Mouse (Mus musculus): ENCODE measurements at regions not wholly inside any gene's neighbourhood (a gene's known extent, or its start where the extent isn't known, plus 50 kb on each side); places are given as distances from the start of the nearest gene placed in this dataset.

GRCm38 (mm10) chr4:125270951-125271350, 143.3 kb upstream of the Zc3h12a start:
- no peak for DNase-seq (ENCODE audit: low read depth, low spot score)

DNA sequence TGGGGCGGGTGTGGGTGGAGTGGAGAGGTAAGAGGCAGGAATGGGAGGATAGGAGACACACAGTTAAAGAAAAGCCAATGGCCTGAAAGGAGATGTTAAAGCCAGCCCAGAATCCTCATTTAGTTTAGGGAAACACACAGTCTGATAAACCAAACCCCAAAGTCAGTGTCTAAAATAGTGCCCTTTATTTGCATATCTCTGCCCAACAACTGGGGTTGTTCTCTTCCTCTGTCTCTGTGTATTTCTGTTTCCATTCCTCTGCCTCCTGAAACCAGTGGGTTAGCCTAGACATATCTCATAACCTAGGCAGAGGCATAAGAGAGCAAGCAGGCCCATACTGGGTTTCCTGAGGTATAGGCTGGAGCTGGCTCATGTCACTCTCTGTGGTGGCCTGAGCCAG, 138.6 kb upstream of the Zc3h12a start:
- DNase-seq (ENCODE audit: low read depth, low spot score): no peak

GRCm38 (mm10) chr4:125265575-125265974, 137.9 kb upstream of the Zc3h12a start:
- DNase-seq (ENCODE audit: low read depth, low spot score): no peak

DNA sequence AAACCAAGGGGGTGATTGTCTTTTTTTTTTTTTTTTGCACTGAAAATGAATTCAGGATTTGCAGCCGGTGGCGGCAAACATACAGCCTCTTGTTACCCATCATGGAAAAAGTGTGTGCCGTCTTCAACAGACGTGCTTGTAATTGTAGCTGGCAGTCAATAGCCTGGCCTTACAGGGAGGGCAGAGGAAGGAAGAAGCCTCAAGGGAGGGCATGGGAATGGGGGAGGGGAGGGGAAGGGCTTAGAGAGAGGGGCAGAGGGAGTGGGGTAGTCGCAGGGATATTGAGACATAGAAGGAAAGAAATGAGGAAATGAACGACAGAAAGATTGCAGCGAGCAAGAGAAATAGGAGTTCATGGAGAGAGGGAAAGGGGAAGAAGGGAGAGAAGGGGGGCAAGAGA, 137.4 kb upstream of the Zc3h12a start:
- no peak for DNase-seq (ENCODE audit: low read depth, low spot score)

- DNase-seq (ENCODE audit: low read depth, low spot score): peak; percentile 67
Observed at GRCm38 (mm10) chr4:125261547-125261946, 133.9 kb upstream of the Zc3h12a start.

GRCm38 (mm10) chr4:125259306-125259705, 131.7 kb upstream of the Zc3h12a start:
- DNase-seq (ENCODE audit: low read depth, low spot score): peak; percentile 51

DNA sequence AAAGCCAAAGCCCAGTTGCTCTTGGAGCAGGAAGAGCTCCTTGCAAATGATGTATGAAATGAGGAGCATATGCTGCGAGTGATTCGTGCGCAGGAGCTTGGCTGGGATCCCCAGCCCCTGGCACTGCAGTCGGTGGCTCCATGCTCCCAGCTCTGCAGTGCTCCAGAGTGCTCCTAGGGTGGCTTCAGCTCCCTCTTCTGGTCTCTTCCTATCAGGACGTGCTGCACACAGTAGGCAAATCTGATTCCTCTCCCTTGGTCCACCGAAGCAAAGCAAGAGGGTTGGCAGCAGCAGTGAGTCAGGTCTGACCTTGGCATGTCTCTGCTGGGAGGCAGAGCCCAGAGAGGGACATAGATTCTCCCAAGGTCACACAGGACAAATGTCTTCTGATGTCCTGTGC, 130.3 kb upstream of the Zc3h12a start:
- DNase-seq (ENCODE audit: low read depth, low spot score): peak; percentile 73

- peak; percentile 59 for DNase-seq (ENCODE audit: low read depth, low spot score)
Observed at GRCm38 (mm10) chr4:125253161-125253560, 125.5 kb upstream of the Zc3h12a start.

GRCm38 (mm10) chr4:125252228-125252627, 124.6 kb upstream of the Zc3h12a start:
- DNase-seq (ENCODE audit: low read depth, low spot score): no peak

- DNase-seq (ENCODE audit: low read depth, low spot score): peak; percentile 81
Observed at GRCm38 (mm10) chr4:125249061-125249460, 121.4 kb upstream of the Zc3h12a start.

GRCm38 (mm10) chr4:125246171-125246570, 118.5 kb upstream of the Zc3h12a start:
- DNase-seq (ENCODE audit: low read depth, low spot score): no peak

- DNase-seq (ENCODE audit: low read depth, low spot score): no peak
Observed at GRCm38 (mm10) chr4:125242512-125242911, 114.9 kb upstream of the Zc3h12a start.

DNA sequence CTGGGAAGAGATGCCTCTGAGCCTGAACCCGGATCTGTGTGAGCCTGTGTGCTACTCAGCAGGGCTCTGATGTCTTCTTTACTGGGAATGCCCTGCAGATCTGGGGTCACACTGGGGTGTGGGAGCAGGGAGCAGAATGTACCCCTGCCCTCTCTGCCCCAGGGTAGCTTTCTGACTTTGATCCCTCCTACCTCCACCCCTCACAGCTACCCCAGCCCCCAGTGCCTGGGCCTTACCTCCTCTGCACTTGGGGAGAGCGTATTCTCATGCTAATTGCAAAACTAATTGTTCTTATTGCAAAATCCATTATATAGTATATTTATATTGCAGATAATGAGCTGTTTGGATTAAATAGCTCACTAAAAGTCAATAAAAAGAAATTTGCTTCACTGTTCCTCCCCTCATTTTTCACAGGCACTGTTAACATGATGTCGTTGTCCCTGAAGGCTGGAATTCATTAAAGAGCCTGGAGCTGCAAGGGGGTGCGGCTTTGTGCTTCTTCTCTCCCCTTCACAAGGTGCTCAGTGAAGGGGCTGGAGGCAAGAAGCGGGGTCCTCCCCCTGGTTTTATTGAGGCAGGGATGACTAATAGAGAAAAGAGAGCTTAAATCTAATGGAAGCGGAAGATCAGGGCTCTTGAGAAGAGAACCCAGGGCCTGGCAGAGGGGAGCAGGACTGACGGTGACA, 114.1 kb upstream of the Zc3h12a start:
- DNase-seq (ENCODE audit: low read depth, low spot score): no peak

DNA sequence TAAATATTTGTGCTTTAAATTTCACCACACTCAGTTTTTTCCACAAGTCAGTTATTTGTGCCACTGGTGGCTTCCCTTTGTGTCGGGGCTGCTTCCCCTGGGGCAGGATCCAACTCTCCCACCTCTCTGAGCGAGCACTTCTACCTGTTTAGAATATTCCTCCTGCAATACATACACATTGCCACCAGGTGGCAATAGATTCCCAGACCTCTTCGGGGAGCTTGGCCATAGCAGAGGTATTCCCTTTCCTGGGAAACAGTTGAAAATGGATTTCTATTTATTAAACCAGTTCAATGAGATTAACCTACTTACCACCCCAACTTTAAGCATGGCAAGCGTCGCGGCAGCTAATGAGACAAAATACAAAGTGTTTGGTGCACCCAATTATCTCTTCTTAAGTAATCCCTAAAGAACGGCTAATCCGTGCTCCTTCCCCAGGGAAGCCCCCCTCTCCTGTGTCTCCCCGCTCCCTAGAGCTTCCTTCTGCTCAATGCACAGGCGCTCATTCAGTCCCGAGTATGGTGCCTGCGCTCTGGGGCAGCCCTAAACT, 104.1 kb upstream of the Zc3h12a start:
- peak; percentile 66 for DNase-seq (ENCODE audit: low read depth, low spot score)

DNA sequence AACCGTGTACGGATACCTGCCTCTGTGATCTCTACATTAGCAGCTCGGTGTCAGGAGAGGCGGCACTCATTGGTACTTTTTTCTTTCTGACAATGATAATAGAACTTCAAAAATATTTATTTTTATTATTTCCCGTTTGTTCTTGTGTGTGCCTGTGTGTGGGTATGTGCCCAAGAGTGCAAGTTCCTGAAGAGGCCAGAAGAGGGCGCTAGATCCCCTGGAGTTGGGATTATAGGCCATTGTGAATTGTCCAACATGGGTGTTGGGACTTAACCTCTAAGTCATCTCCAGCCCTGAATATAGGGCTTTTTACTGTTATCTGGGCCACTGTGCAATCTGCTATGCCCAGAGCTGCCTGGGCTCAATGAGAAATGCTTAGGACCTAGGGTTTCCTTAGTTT, 99.6 kb upstream of the Zc3h12a start:
- no peak for DNase-seq (ENCODE audit: low read depth, low spot score)

DNA sequence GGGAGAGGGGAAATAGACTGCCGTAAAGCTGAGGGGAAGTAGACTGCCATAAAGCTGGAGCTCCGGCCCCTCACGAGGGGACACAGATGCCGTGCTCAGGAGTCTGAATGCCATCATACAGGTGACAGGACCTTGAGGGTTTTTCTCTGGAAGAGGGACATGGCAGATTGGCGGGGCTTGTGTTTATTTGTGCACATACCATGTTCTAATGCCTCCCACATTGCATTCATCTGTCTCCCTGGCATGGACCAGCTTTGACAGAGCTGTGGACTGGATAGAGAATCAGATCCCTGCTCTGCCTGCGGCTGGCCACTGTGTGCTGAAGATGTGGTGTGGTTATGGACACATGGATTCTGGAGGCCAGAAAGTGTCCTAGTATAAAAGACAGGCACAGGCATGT, 95.3 kb upstream of the Zc3h12a start:
- peak; percentile 47 for DNase-seq (ENCODE audit: low read depth, low spot score)

DNA sequence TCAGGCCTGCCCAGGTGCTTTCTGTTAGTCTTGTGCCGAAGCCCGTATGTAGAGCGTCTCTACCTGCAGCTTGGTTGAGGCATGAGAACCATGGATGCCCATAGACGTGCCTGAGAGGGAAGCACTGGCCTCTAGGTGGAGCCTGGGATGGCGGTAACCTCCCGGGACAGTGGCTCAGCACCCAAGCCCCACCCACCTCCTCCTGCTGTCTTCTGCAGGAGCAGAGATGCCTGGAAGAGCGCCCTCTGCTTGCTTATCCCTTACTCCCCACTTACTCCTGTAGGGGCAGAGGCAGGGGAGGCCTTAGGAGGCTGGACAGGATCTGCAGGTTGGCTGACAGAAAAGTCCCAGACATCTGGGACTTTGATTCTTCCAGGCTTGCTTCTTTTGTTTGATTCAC, 92.7 kb upstream of the Zc3h12a start:
- DNase-seq (ENCODE audit: low read depth, low spot score): peak; percentile 44

DNA sequence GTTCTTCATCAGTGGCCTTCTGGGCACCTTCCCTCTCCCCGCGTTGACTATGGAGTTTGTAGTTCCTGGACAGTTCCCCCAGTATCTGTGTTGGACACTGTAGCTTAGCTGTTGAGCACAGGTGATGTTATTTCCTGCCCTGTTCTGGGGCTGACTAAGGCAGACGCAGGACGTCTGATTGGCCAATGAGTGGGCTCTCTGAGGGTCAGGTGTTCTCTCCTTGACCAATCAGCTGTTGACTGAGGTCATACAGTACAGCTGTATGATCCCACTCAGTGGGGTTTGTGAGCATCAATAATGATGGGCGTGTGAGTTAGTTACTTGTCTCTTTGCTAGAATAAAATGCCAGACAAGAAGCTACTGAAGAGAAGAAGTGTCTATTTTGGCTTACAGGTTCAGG, 91.6 kb upstream of the Zc3h12a start:
- peak; percentile 15 for DNase-seq (ENCODE audit: low read depth, low spot score)

- DNase-seq (ENCODE audit: low read depth, low spot score): no peak
Observed at GRCm38 (mm10) chr4:125214306-125214705, 86.7 kb upstream of the Zc3h12a start.

DNA sequence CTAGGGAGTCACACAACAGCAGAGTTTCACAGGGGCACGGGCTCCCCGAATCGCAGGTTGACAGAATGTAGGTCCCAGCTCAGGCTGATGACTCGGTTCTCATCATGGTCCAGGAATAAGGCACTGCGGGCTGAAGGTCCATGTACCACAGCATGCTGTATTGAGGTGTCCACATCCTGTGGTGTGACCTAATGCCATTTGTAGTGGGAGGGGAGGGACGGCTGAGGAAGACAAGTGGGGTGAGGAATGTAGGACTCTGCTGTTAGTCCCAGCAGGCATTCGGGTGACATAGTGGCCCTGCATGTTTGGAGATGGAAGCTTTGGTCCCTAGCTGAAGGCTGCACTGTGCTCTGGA, 84.5 kb upstream of the Zc3h12a start:
- DNase-seq (ENCODE audit: low read depth, low spot score): no peak

DNA sequence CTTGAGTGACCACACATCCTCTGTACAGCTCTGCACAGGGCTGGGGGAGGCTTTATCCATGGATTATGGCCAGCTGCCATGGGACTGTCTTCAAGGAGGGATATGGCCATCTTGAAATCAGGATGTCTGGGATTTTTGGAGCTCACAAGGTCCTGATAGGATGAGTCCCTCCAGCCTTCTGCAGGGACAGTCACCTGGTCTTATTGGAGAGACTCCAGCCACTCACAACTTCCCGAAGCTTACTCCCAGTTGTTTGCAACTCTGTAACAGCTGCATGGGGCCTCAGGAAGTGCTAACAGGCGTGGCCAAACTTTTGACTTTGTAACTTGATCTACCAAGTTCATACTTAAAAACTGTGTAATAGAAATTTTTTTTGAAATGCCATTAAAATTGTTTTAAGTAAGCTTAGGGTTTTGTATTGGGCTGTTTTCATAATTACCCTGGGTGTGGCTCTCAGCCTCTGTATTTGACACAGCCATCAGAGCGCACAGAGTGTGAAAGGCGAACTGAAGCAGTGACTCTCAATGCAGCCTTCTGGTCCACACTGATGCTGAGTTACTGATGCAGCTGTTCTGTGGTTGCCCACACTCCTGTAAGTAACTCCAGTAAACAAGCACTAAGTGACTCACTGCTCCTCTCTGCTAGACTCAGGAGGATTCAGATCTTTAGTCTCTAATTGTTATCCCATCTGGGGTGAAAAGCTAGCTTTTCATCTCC, 84.0 kb upstream of the Zc3h12a start:
- DNase-seq (ENCODE audit: low read depth, low spot score): peak; percentile 33

DNA sequence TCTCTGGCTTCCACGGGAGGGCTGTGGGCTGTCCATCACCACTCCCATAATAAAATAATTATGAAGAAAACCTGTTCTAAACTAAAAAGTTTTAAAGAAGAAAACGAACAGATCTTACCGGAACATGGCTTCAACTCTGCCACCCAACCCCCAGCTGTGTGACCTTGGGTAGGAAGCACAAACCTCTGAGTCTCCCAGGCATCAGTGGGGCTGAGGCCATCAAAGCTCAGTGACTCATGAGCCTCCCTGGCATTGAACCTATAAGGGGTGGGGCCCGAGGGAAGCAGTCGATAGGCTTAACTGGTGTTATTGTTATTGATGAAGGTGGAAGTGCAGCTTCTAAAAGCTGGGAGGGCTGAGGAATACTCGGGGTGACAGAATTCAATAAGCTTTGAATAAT, 83.1 kb upstream of the Zc3h12a start:
- DNase-seq (ENCODE audit: low read depth, low spot score): no peak
